Mouse (Mus musculus) MEL (cell line): Measurements from ENCODE around the gene Morc1. TPM values are rescaled to one million over a fixed set of nuclear protein-coding genes. Genes with fewer than 3 reads are reported as not detected.

Source experiments
- DNase-seq: peaks from one replicate; pipeline ENCODE4 v3.0.0; 2011; ENCODE audit warnings: low read depth, low spot score
- H3K27ac ChIP-seq: 2 replicates; pipeline ENCODE4 v1.5.1; 2012; ENCODE audit warnings: low read depth, mild to moderate bottlenecking, control low read depth, low read length, moderate library complexity; ENCODE audit not compliant: control insufficient read depth
- H3K27me3 ChIP-seq, 2 experiments: fragments of 150-350 bp in 1 of 2; sonication (generic) in 1 of 2; 2 replicates each; pipeline ENCODE4 v1.6.1; 2012; ENCODE audit warnings: low read length in 2 of 2, mild to moderate bottlenecking in 2 of 2, improper control_type of control experiment in 1 of 2, moderate library complexity in 1 of 2; ENCODE audit not compliant: insufficient read depth in 2 of 2, control insufficient read depth in 1 of 2
- H3K36me3 ChIP-seq, 2 experiments: 2 replicates each; pipeline ENCODE4 v1.6.1; 2012 to 2014; ENCODE audit warnings: low read length in 2 of 2, improper control_type of control experiment in 1 of 2, inconsistent platforms in 1 of 2, mild to moderate bottlenecking in 1 of 2; ENCODE audit not compliant: insufficient read depth in 2 of 2, control insufficient read depth in 1 of 2
- H3K4me1 ChIP-seq, 2 experiments: fragments of 150-350 bp in 1 of 2; sonication (generic) in 1 of 2; 2 replicates each; pipeline ENCODE4 v1.6.1; 2012; ENCODE audit warnings: low read length in 2 of 2, improper control_type of control experiment in 1 of 2, mild to moderate bottlenecking in 1 of 2; ENCODE audit not compliant: insufficient read depth in 2 of 2, control insufficient read depth in 1 of 2
- H3K4me3 ChIP-seq, 2 experiments: fragments of 150-350 bp in 1 of 2; sonication (generic) in 1 of 2; 2 replicates each; pipeline ENCODE4 v1.5.1; 2012; ENCODE audit warnings: low read depth in 2 of 2, low read length in 2 of 2, mild to moderate bottlenecking in 2 of 2, moderate library complexity in 2 of 2, control low read depth in 1 of 2, improper control_type of control experiment in 1 of 2; ENCODE audit not compliant: control insufficient read depth in 1 of 2, insufficient read depth in 1 of 2
- H3K79me2 ChIP-seq: 2 replicates; pipeline ENCODE4 v1.6.1; 2012; ENCODE audit warnings: mild to moderate bottlenecking, low read length, moderate library complexity; ENCODE audit not compliant: control insufficient read depth, poor library complexity, insufficient read depth
- H3K9ac ChIP-seq: 2 replicates; pipeline ENCODE4 v1.6.1; 2012; ENCODE audit warnings: low read depth, mild to moderate bottlenecking, control low read depth, low read length, moderate library complexity; ENCODE audit not compliant: control insufficient read depth, poor library complexity, severe bottlenecking
- H3K9me3 ChIP-seq: fragments of 150-350 bp; sonication (generic); replicated peaks from 2 replicates; pipeline ENCODE4 v1.6.1; 2012; ENCODE audit warnings: mild to moderate bottlenecking, low read length, improper control_type of control experiment, moderate library complexity; ENCODE audit not compliant: insufficient read depth
- CTCF ChIP-seq, 3 experiments: IDR thresholded peaks in 2 of 3; conservative IDR thresholded peaks in 1 of 3; 2 replicates each; pipeline ENCODE4 v1.5.1; 2011 to 2012; ENCODE audit warnings: low read length in 3 of 3, low read depth in 2 of 3, mild to moderate bottlenecking in 2 of 3, improper control_type of control experiment in 1 of 3, inconsistent platforms in 1 of 3, mixed read lengths in 1 of 3, moderate library complexity in 1 of 3; ENCODE audit not compliant: control insufficient read depth in 1 of 3, insufficient read depth in 1 of 3, poor library complexity in 1 of 3, severe bottlenecking in 1 of 3
- ELF1 ChIP-seq: IDR thresholded peaks from 2 replicates; pipeline ENCODE4 v1.6.1; 2014; ENCODE audit warnings: low read depth, mild to moderate bottlenecking, inconsistent platforms, low read length, improper control_type of control experiment, moderate library complexity
- GABPA ChIP-seq: IDR thresholded peaks from 2 replicates; pipeline ENCODE4 v1.6.1; 2012; ENCODE audit warnings: low read depth, mild to moderate bottlenecking, inconsistent platforms, low read length, improper control_type of control experiment, moderate library complexity
- GATA1 ChIP-seq: IDR thresholded peaks from 2 replicates; pipeline ENCODE4 v1.6.1; 2011; ENCODE audit warnings: low read depth, low read length, improper control_type of control experiment
- JUND ChIP-seq: IDR thresholded peaks from 2 replicates; pipeline ENCODE4 v1.6.1; 2011; ENCODE audit warnings: low read depth, mild to moderate bottlenecking, improper control_type of control experiment, low read length
- MAFK ChIP-seq: IDR thresholded peaks from 2 replicates; pipeline ENCODE4 v1.6.1; 2011; ENCODE audit warnings: low read depth, mild to moderate bottlenecking, low read length, improper control_type of control experiment, borderline replicate concordance
- MAX ChIP-seq: IDR thresholded peaks from 2 replicates; pipeline ENCODE4 v1.6.1; 2011; ENCODE audit warnings: low read length, improper control_type of control experiment
- MEF2A ChIP-seq: IDR thresholded peaks from 2 replicates; pipeline ENCODE4 v1.6.1; 2014; ENCODE audit warnings: low read depth, mild to moderate bottlenecking, inconsistent platforms, low read length, improper control_type of control experiment; ENCODE audit not compliant: poor library complexity, insufficient replicate concordance, severe bottlenecking; ENCODE audit errors: extremely low read depth
- MYC ChIP-seq: IDR thresholded peaks from 2 replicates; pipeline ENCODE4 v1.6.1; 2011; ENCODE audit warnings: low read depth, mild to moderate bottlenecking, low read length, improper control_type of control experiment, moderate library complexity
- NRF1 ChIP-seq: IDR thresholded peaks from 2 replicates; pipeline ENCODE4 v1.6.1; 2014; ENCODE audit warnings: low read depth, mild to moderate bottlenecking, inconsistent platforms, low read length, improper control_type of control experiment, moderate library complexity; ENCODE audit not compliant: poor library complexity, insufficient read depth, severe bottlenecking
- POLR2A ChIP-seq, 2 experiments: IDR thresholded peaks; 2 replicates each; pipeline ENCODE4 v1.6.1; 2011 to 2012; ENCODE audit warnings: low read length in 2 of 2, mild to moderate bottlenecking in 2 of 2, control low read depth in 1 of 2, improper control_type of control experiment in 1 of 2, low read depth in 1 of 2, moderate library complexity in 1 of 2; ENCODE audit not compliant: control insufficient read depth in 1 of 2, insufficient read depth in 1 of 2, poor library complexity in 1 of 2
- SIN3A ChIP-seq: IDR thresholded peaks from 2 replicates; pipeline ENCODE4 v1.6.1; 2012; ENCODE audit warnings: low read length, improper control_type of control experiment, inconsistent platforms
- TAL1 ChIP-seq: IDR thresholded peaks from 2 replicates; pipeline ENCODE4 v1.6.1; 2012; ENCODE audit warnings: mild to moderate bottlenecking, inconsistent platforms, low read length, moderate library complexity, mixed read lengths
- TBP ChIP-seq: IDR thresholded peaks from 2 replicates; pipeline ENCODE4 v1.8.0; 2011; ENCODE audit warnings: low read depth, low read length, improper control_type of control experiment
- TCF12 ChIP-seq: IDR thresholded peaks from 2 replicates; pipeline ENCODE4 v1.6.1; 2014; ENCODE audit warnings: low read depth, mild to moderate bottlenecking, inconsistent platforms, low read length, improper control_type of control experiment, moderate library complexity
- USF2 ChIP-seq, 2 experiments: IDR thresholded peaks; 2 replicates each; pipeline ENCODE4 v1.6.1; 2011 to 2012; ENCODE audit warnings: improper control_type of control experiment in 2 of 2, low read length in 2 of 2, borderline replicate concordance in 1 of 2, inconsistent platforms in 1 of 2, low read depth in 1 of 2, mild to moderate bottlenecking in 1 of 2; ENCODE audit not compliant: insufficient read depth in 1 of 2
- ZC3H11A ChIP-seq: IDR thresholded peaks from 2 replicates; pipeline ENCODE4 v1.6.1; 2012; ENCODE audit warnings: low read depth, mild to moderate bottlenecking, inconsistent platforms, low read length, improper control_type of control experiment
- ZKSCAN1 ChIP-seq: IDR thresholded peaks from 2 replicates; pipeline ENCODE4 v1.6.1; 2012; ENCODE audit warnings: low read depth, mild to moderate bottlenecking, inconsistent platforms, low read length, improper control_type of control experiment, moderate library complexity
- polyA plus RNA-seq, 2 experiments: library from polyadenylated mRNA; stranded (reverse) in 1 of 2; unstranded in 1 of 2; fragments of >175 nt in 1 of 2; fragments of >200 nt in 1 of 2; gene quantifications; 2 replicates each; pipeline versions ENCODE4 v1.2.1 to v1.2.4; 2012; ENCODE audit warnings: low replicate concordance in 2 of 2, low read depth in 1 of 2; ENCODE audit not compliant: insufficient read length in 2 of 2, insufficient read depth in 1 of 2, missing spikeins in 1 of 2
- total RNA-seq: library from RNA; depleted of rRNA; stranded (reverse); fragments of 300-350 nt; gene quantifications from 2 replicates; pipeline ENCODE4 v1.2.3, GENCODE M21; 2012; rRNA removed

Morc1 gene
- total and polyA plus RNA-seq, 3 experiments, result not detected

GRCm38 (mm10) chr16:48677381-48677780 lies 246.3 kb downstream of the Morc1 start:
- DNase-seq, result no peak
- Histone ChIP-seq H3K27me3 (no peaks in the 10 kb centered on the region), H3K9ac (no peak overlapping the region), H3K4me3 (no peak overlapping the region), H3K4me1 (no peaks in the 10 kb centered on the region), H3K36me3 (no peaks in the 10 kb centered on the region), H3K79me2 (no peaks in the 10 kb centered on the region), H3K9me3 (no peaks in the 10 kb centered on the region), H3K27ac (no peak overlapping the region)
- TF ChIP-seq TAL1, result no peak
- no peak for TF ChIP-seq MAX
- no peak for TF ChIP-seq CTCF (IDR thresholded peaks at IDR 0.05 in 2 of 3, conservative IDR thresholded peaks at IDR 0.05 in 1 of 3; ENCODE audit: control insufficient read depth in 1 of 3, insufficient read depth in 1 of 3, low read depth in 2 of 3, low read length in 3 of 3, poor library complexity in 1 of 3, severe bottlenecking in 1 of 3)
- TF ChIP-seq MAFK, result no peak
- TF ChIP-seq NRF1, result no peak
- TF ChIP-seq POLR2A (IDR thresholded peaks at IDR 0.05; ENCODE audit: control insufficient read depth in 1 of 2, insufficient read depth in 1 of 2, low read depth in 1 of 2, low read length in 2 of 2, poor library complexity in 1 of 2), result no peak
- TF ChIP-seq MEF2A, result no peak
- no peak for TF ChIP-seq TCF12
- no peak for TF ChIP-seq TBP
- TF ChIP-seq ZC3H11A, result no peak
- TF ChIP-seq GABPA, result no peak
- TF ChIP-seq ELF1, result no peak
- no peak for TF ChIP-seq USF2 (IDR thresholded peaks at IDR 0.05; ENCODE audit: borderline replicate concordance in 1 of 2, insufficient read depth in 1 of 2, low read depth in 1 of 2, low read length in 2 of 2)
- TF ChIP-seq, all 39 proteins: peak for 0

- H3K9ac ChIP-seq, result no peak overlapping the region
- no peaks in the 10 kb centered on the region for H3K36me3 ChIP-seq
- H3K4me1 ChIP-seq, result no peaks in the 10 kb centered on the region
- H3K27ac ChIP-seq, result no peak overlapping the region
- TF ChIP-seq SIN3A (no peak), ZKSCAN1 (no peak), JUND (no peak), MYC (no peak), GATA1 (no peak)
- TF ChIP-seq, all 39 proteins: peak for 0
- Histone ChIP-seq H3K4me3 (no peak overlapping the region), H3K27me3 (no peaks in the 10 kb centered on the region), H3K79me2 (no peaks in the 10 kb centered on the region), H3K9me3 (no peaks in the 10 kb centered on the region)
- no peak for DNase-seq
These were observed 247.0 kb downstream of the Morc1 start for GRCm38 (mm10) chr16:48678029-48678428.

Other genes starting within 250 kb of the Morc1 start
- gene Dppa4, start 147.5 kb upstream of the Morc1 start, total RNA-seq, result not detected in 2 replicates
- gene Dppa4, start 147.5 kb upstream of the Morc1 start, polyA plus RNA-seq, result not detected
- not detected in 2 replicates for gene Dppa2, start 127.3 kb upstream of the Morc1 start, total RNA-seq
- gene Dppa2, start 127.3 kb upstream of the Morc1 start, polyA plus RNA-seq, result under 1 TPM in 1 of 2 experiments, not detected in 1; 0.18 TPM
- gene Gm5485, start 18.8 kb upstream of the Morc1 start, total RNA-seq, result not detected in 2 replicates
- gene Gm5485, start 18.8 kb upstream of the Morc1 start, polyA plus RNA-seq, result not detected